Mouse (Mus musculus) cerebellum, postnatal 25 days (tissue): ENCODE results near the gene Snd1.
A peak's percentile ranks its signal among the peaks of the same experiment; 100 is the strongest.
"Not testable (repeated sequence)": the region's sequence is repeated elsewhere in the genome, so short reads cannot be mapped to it uniquely, and the experiment has no call there.

ENCODE experiments used
- DNase-seq, 2 experiments: peaks; one replicate each; pipeline ENCODE4 v3.0.0; 2021; ENCODE audit warnings: mixed read lengths in 2 of 2

Gene Snd1

GRCm38 (mm10) chr6:28486471-28486870, 11.5 kb downstream of the Snd1 start:
- DNase-seq = no peak

- DNase-seq = no peak
Observed at GRCm38 (mm10) chr6:28486905-28487304, 12.0 kb downstream of the Snd1 start.

- no peak for DNase-seq
Observed at GRCm38 (mm10) chr6:28488204-28488851, 13.4 kb downstream of the Snd1 start.

DNA sequence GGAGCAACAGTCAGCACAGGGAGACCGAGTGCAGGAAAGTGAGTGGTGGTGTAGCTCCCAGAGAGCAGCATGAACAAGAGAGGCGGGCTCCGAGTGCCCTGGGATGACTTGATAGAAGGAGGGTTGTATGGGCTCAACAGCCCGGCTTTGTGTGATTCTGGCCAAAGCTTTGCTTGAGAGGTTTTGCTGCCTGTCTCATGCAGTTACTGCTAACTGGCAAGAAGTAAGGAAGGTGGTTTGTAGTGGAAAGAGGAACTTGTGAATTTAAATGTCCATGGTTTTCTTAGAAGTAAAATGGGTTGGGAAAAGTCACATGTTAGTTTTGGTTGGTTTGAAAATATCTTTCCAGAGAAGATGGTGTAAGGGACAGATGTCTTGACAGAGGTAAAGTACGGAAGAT, 15.7 kb downstream of the Snd1 start:
- DNase-seq = no peak

DNA sequence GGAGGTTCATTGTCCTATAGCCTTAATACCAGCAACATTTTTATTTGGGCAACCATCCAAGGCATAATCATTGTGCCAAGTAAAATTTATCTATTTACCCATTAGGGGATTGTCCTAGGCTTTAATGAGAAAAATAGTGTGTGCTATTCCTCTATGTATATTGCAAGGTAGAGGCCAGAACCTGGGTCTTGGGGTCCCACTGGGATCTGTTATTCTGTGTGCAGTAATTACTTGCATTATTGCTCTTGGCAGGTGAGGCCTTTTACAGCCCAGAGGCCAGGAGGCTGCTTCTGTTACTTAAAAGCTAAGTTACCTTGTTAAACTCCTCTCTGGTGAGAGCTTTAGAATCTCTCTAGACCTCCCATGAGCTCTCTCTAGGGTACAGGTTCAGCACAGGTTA, 16.3 kb downstream of the Snd1 start:
- no peak for DNase-seq

DNA sequence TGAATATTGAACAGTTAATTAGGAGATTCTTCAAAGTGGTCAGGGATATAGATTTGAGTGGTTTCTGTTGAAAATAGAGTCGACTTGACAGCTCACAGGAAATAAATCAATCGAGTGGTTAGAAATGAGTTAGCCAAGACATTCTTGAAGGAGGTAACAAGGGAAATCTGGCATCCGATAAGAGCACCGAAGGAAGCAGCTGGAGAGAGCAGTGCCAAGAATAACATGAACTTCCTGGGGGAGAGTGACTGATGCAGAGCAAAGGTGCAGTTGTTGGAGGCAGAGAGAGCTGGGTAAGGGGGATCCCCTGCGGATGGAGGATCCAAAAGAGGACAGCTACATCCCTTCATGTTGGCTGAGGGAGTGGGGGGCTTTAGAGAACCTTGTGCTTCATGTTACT, 22.9 kb downstream of the Snd1 start:
- DNase-seq = no peak

DNA sequence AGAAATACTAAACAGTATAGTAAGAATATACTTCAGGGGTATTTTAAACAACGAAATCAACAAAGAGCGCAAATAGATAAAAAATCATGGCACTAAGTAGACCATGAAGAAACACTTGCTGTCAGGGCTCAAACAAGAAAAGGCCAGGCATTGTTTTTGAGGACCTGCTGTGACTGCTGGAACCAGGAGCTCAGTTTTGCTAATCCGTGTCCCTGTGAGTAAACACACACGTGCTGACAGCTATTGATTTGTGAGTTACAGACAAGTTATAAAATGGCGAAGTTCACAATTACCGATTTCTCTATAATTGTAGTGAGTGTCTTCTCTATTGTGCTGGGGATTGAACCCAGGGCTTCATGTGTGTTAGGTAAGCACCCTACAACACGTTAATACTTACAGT, 27.6 kb downstream of the Snd1 start:
- no peak for DNase-seq

DNA sequence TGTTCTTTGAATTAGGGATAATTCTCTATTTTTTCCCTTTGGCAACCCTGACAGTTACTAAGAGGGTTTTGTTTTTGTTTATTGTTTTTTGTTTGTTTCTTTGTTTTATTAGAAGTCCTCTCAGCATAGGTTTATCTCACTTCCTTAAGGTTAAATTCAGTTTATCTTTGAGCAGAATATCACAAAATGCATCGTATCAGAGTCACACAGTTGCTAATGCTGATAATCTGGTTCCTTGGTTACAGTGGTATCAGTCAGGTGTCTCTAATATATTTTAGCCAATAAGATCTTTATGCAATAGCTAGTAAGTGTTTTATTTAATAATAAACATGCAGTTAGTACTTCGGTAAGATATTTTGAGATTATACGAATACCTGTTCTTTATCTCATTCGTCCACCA, 28.2 kb downstream of the Snd1 start:
- DNase-seq = no peak

- DNase-seq = no peak
Observed at GRCm38 (mm10) chr6:28504611-28505010, 29.7 kb downstream of the Snd1 start.

DNA sequence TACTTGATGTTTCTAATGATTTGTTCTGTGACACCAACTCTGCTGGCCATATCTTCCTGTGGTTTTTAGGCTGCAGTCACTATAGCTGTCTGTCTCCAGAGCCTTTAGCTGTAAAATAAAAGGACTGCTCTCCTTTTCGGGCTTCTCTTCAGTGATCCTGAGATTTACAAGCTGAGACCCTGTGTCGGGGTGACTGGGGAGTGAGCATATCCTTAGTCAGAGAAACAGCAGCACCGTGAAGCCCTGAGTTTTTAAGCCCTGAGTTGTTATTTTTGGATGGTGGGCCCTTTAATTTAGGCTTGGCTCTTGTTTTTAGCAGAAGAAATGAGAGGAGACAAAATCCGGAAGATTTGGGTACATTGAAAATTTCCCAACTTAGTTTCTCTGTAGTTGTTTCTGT, 32.8 kb downstream of the Snd1 start:
- no peak for DNase-seq

DNA sequence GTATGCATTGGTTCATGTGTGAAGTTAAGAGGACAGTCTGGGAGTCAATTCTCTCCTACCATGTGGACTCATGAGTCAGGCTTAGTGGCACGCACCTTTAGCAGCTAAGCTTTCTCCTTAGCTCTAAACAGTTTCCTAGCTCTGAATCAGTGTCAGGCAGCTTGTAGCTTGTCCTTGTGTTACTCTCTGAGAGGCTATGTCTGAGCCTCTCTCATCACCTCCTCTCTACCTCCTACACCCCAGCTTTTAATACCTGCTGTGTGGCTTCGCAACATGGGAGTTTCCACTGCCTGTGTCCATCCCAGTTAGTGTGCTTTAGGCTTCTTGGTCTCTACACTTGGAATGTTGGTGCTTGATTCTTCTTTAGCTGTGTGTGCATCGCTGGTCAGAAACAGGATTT, 39.3 kb downstream of the Snd1 start:
- DNase-seq = no peak

- DNase-seq = no peak
Observed at GRCm38 (mm10) chr6:28514830-28515350, 40.0 kb downstream of the Snd1 start.

DNA sequence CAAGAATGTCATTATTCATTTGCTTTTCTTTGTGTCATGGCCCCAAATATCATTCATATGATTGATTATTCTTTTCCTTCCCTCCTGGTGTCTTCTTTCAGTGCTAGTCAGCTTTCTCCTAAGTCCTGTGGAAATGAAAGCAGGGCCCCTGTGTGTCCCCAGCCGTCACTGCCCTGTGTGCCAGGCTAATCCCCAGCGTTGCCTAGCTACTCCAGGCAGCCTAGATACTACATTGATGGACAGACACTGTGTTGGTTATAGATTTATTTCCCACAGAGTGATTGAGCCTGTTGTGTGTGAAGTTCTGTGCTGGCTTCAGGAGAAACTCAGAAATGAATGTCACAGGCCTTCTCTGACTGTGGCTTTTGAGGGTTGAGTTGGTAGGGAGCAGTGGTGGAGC, 41.7 kb downstream of the Snd1 start:
- no peak for DNase-seq

GRCm38 (mm10) chr6:28517050-28517449, 42.1 kb downstream of the Snd1 start:
- no peak for DNase-seq

DNA sequence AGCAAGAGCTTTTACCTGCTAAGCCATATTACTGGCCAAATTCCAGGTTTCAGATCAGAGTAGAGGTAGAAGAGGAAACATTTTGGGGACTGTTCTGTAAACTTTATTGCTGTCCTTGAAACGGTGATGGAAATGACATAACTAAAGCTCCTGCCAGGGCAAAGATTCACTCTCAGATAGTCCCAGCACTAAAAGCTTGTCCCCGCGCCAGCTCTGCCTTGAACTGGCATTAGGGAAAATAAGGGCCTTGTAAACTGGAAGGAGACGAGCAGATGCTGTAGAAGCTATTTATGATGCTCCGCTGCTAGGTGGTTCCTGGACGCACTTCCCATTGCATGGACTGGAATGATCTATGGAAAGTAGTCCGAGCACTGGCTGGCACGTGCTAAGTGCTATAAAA, 44.5 kb downstream of the Snd1 start:
- DNase-seq = no peak

GRCm38 (mm10) chr6:28520787-28521186, 45.8 kb downstream of the Snd1 start:
- not testable (repeated sequence) for DNase-seq

DNA sequence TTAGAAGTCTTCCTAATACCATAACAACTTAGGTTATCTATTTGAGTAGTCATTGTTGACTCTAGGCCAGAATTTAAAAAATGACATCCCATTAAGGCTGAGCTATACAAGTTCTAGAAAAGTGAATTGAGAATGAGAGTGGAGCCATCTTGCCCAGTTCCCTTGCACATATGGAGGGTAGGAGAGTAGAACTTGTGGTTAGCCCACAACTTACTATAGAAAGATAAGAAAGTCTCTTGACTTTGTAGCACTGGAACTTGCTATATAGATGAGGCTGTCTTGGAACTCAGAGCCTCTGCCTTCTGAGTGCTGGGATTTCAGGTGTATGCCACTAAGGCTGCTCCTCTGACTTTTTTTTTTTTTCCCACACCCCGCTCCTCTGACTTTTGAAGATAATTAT, 46.5 kb downstream of the Snd1 start:
- DNase-seq = no peak

DNA sequence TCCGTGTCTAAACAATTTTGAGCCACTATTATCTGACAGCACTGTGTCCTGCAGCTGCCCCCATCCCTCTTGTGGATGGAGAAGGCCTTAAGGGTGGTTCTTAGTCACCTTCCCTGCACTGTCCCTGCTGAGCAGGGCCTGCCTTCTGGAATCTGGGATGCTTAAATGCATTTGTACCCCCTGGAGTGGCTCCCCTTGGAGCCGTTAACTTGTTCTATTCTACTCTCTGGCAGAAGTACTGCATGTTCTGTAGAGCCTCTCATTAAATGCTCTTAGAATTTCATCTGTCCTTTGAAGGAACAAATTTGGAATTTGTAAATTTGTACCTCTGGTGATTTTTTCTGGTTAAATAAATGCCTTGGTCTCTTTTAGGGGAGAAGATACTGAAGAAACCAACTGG, 50.6 kb downstream of the Snd1 start:
- no peak for DNase-seq

DNA sequence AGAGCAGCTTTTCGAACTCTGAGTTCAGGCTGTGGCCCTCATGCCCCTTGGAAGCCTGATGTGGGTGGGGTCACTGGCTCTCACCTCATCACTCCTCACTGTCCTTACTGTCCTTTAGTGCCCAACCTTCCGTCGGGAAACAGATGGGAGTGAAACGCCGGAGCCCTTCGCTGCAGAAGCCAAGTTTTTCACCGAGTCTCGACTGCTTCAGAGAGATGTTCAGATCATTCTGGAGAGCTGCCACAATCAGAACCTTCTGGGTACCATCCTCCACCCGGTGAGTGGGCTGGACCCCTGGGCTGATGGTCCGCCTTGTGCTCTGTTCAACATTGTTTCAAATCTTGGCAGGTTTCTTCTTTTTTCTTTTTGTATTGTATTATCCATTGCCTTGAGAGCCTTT, 52.5 kb downstream of the Snd1 start:
- peak in 1 of 2 experiments; percentile 28 for DNase-seq

- peak; percentile 49 to 61 for DNase-seq
Observed at GRCm38 (mm10) chr6:28528208-28528607, 53.3 kb downstream of the Snd1 start.

GRCm38 (mm10) chr6:28536464-28536863, 61.5 kb downstream of the Snd1 start:
- no peak for DNase-seq

- peak; percentile 95 for DNase-seq
Observed at GRCm38 (mm10) chr6:28537851-28538527, 63.0 kb downstream of the Snd1 start.

GRCm38 (mm10) chr6:28542298-28542701, 67.4 kb downstream of the Snd1 start:
- peak; percentile 37 to 54 for DNase-seq

DNA sequence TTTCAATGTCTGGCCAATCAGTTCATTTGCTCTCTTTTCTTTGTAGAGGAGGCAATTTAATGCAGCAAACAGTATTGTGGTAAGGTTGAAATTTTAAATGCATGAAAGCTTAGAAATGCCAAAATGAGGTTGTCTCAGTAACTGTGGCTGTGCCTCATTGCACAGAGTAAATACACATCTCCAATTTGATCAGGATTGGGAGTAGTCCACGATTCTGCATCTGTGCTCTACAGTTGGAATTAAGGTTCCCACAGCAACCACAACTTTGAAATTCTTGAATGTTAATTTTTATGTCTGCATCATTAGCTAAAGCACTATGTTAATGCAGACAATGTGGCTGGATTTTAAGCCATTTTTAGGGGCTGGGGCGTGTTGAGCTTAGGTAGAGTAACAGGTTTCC, 72.0 kb downstream of the Snd1 start:
- no peak for DNase-seq

DNA sequence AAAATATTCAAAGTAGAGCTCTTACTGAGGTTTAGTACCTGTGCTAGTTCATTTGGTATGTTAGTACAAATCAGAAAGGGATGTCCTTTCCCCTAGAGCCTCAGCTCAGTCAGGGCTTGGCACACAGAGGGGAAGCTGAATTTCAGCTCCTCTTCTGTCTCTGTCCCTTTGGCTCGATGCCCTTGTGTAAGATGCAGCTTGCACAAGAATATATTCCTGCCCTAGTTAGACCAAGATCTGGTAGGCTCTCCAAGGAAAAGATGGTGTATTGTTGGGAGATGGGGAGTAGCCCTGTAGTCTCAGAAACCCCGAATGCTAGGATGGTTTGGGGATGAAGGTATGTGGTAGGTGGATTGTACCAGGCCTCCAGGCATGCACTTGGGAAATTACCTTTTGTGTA, 74.4 kb downstream of the Snd1 start:
- DNase-seq = peak; percentile 55 to 72
